Mouse (Mus musculus): Measurements from ENCODE around the gene Gnaq. TPM values are rescaled to one million over a fixed set of nuclear protein-coding genes. Genes with fewer than 3 reads are reported as not detected.

The Gnaq gene
- total RNA-seq, 2 experiments from 2014 or later, result 188 to 210 TPM

DNA sequence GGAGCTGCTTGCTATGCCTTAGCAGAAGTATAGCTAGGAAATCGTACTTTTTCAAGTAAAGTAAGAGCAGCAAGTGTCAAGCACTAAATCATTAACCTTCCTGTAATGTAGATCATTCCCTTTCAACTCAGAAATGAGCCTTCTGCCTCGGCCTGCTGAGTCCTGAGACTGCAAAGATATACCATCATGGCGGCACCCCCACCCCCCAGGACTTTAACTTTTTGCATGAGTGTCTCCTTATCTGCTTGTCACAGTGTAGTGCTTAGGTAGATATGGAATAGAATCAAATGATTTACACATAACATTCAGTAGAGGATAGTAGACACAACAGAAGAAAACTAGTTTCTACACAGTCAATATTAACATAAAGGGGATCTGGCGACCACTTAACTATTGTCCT is 167.8 kb downstream of the Gnaq start:
- no peak for DNase-seq (ENCODE audit: extremely low spot score in 1 of 2, low spot score in 1 of 2)

DNA sequence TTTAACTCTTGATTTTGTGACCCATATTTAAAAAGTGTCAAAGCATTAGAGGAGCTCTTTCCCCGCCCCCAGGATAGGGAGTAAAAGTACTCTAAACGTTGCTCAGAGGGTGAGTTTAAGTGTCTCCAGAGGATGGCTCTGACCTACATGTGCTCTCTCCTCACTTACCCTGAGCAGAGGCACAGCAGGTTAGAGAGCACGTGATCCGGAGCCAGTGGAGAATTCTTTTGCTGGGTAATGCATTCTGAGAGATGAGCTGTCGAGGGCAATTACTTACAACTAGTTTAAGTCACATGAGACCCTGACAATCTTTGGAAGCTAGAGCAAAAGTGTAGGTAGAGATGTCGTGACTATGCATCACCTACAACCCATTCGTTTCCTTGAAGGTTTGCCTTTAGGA is 168.7 kb downstream of the Gnaq start:
- no peak for DNase-seq (ENCODE audit: extremely low spot score in 1 of 2, low spot score in 1 of 2)

DNA sequence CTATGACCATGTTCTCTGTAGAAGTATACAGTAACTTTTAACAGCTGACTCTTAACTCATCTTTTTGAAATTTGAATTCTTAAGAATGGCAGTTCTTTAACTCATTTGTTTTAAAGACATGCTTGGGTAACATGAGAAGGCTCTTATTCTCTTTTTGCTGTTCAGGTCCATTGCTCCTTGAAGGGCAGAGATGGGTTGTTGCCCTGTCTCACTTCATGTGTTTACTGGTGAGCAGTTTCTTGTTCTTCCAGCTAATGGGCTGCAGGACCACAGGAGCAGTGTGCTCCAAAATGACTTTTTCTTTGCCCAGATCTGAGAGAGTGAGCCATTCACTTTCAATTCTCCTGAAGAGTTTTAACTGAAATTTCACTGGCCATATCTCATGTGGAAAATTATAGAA is 176.4 kb downstream of the Gnaq start:
- DNase-seq (ENCODE audit: extremely low spot score in 1 of 2, low spot score in 1 of 2), result no peak

DNA sequence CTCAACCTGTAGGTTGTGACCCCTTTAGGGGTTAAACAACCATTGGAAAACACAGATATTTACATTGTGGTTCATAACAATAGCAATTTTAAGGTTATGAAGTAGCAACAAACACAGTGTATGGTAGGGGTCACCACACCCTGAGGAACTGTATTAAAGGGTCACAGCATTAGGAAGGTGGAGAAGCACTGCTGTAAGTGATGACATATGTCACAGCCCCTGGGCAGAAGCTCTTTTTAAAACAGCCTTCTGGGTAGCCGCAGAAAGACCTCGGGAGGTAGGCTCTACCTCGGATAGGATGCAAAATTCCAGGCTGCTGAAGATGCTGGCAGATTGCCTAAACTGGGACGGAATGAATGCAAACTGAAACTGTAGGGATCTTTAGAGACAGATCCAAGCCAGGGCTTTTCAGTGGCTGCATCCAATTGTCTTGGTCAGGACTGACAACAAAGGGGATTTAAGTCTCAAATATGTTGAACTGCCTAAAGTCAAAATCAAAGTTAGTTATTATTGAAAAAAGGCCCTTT is 181.7 kb downstream of the Gnaq start:
- no peak for DNase-seq (ENCODE audit: extremely low spot score in 1 of 2, low spot score in 1 of 2)

DNA sequence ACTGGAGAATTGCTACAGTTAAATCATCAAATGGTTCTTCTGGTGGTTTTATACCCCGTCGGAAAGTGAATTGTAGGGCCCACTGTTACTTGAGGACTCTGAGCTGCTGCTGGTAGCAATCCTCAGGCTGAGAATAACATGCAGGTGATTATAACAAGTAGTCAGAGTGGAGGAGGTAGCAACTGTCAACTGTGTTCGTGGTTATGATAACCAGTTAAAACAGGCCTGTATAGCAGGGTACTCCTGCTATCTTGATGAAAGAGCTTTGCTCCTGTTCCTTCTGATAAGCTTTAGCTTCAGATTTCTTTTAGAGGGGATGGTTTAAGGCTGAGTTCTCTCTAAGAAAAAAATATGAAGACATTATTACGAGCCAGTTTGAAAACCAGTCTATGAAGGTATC is 182.9 kb downstream of the Gnaq start:
- no peak for DNase-seq (ENCODE audit: extremely low spot score in 1 of 2, low spot score in 1 of 2)

DNA sequence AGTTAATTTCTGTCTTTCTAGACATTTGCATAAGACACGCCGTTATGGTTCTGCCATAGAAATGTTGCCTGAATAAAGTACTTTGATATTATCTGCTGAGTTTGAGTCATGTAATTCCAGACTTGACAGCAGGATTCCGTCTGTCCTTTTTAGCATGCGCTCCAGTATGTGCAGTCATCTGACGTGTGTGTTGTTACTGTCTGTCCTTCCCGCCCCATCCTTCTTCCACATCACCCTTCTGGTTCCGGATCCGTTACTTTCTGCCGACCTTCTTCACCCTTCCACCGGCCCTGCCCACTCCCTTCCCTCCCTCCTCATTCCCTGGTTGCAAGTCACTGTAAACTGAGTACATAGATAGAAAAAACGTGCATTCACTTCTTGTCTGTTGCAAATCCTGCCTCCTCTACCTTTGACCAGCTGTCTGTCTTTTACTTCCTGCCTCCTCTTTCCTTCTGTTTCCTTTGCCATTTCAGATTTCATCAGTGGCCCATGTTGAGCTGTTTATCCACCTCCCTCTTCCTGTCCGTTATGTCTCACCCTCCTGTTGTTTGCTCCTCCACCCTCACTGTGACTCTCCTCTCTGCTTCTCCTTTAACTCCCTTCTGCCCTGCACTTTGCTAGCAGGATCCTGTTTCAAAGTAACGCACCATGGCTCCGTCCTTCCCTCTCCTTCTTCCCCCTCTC is 185.6 kb downstream of the Gnaq start:
- DNase-seq (ENCODE audit: extremely low spot score in 1 of 2, low spot score in 1 of 2), result no peak

DNA sequence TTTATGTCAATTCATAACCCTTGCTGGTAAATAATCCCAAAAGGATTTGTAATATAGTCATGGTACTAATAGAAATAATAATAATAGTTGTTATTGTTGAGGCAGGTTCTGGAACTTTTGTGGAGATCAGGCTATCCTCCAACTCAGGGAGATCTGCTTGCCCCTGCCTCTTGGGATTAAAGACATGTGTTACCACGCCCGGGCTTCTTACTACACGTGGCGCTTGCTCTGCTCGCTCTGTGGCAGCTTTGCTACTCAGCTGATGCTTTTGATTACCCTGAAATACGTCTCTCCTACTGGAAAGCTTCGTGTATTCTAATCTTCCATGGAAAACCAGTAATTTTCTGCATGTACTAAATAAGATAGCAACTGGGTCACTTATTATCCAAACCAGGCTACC is 187.4 kb downstream of the Gnaq start:
- no peak for DNase-seq (ENCODE audit: extremely low spot score in 1 of 2, low spot score in 1 of 2)

DNA sequence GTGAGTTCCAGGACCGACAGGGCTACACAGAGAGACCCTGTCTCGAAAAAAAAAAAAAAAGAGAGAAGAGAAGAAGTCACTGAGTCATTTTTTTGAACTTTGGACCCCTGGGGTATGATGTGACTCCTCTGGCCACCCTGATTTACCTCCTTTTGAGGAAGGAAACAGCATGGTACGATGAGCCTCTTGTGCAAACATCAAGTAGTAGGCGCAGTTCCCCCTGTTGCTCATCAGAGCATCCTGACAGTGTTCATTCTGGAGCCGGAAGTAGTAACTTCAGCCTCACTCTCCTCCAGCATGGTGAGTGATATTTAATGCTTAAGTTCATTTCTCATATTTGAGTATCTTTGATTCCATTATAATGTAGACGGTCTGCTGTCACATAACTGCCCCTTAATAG is 190.4 kb downstream of the Gnaq start:
- no peak for DNase-seq (ENCODE audit: extremely low spot score in 1 of 2, low spot score in 1 of 2)

DNA sequence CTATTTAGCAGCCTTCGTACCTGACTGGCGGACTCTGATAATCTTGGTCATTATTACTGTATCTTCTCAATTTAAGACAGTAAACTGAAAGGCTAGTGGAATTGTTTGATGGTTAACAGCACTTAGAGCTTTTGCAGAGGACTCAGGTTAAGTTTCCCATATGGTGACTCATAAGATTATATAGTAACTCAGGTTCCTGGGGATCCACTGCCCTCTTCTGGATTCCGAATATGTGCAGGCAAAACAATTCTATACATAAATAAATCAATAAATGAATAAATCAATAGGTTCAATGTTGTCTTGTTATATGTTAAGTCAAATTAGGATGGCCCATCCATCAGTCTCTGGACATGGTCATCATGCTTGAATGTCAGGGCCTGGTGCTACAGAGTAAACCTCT is 191.6 kb downstream of the Gnaq start:
- no peak for DNase-seq (ENCODE audit: extremely low spot score in 1 of 2, low spot score in 1 of 2)

DNA sequence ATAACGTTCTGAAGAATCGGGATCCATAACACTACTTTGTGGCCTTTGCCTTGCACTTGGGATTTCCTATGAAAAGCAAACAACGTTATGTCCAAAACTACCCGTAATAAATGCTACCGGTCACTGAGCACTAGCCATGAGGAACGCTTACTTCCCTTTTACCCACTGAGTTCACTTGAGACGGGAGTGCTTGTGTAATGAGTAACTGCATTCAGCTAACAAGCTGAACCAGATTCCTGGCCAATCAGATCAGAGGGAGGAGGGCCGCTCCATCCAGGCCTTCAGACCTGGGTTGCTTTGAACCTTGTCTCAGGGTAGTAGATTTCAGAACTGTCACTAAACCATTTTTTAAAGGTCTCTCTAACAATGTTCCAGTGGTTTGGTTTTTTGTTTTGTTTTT is 193.3 kb downstream of the Gnaq start:
- no peak for DNase-seq (ENCODE audit: extremely low spot score in 1 of 2, low spot score in 1 of 2)

DNA sequence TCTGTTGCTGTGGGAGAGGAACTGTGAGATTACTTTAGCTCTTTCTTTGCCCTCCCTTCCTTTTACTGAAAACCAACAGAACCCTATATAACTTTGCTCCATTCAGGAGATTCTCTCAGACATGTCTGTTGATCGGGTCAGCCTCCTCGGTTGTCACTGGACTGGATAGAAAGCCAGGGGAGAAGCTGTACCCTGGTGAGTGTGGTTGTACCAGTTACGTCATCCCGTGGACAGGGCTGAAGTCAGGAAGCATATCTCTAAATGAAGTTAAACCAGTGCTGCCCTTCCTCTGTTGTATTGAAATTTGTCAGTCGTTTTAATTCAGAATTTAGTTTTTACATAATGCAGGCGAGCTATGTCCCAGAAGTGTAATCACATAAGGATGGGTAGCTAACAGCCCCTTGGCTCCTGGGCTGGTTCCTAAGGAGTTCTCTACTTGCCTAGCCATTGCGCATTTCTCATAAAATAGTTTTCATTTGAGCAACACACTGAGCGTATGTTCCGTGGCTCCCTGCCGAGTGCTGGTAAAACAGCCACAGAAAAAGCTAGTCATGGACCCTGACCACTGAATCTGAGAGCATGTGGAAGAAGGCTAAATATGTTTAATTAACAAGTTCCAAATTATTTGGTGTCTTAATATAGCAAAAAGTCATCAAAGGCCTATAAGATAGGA is 194.9 kb downstream of the Gnaq start:
- DNase-seq (ENCODE audit: extremely low spot score in 1 of 2, low spot score in 1 of 2), result no peak

DNA sequence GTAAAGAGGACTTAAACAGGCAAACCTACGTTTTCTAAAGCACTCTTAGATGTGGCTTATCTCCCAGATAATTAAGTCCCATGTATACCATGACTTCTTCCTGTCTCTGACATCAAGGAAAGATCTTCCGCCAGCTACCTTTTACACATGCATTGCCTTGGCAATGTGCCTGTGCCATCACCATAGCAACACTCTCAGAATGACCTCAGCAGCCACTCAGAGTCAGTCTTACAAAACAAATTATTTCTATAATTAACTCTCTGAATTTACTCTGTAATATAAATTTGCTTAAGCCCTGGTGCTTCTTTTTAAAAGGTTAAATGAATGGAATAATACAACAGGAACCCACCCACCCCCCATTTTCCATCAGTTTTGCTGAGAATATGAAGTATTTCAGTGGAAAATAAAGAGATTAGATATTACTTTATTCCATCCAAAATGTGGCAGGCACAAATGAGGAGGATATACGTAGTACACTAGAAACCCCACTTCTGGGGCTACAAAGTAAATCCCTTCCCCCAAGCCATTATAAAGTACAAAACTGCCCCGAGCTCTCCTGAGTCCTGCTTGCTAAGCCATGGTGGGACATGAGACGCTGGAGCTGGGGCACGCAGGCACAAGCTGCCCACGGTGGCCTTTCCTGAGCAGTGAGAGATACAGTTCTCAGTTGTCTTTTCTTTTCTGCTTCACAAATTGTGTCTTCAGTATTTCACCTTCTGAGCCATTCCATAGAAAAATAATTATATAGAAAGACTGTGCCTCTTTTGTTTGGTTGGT is 195.6 kb downstream of the Gnaq start:
- DNase-seq (ENCODE audit: extremely low spot score in 1 of 2, low spot score in 1 of 2), result peak in 1 of 2 experiments; percentile 46

DNA sequence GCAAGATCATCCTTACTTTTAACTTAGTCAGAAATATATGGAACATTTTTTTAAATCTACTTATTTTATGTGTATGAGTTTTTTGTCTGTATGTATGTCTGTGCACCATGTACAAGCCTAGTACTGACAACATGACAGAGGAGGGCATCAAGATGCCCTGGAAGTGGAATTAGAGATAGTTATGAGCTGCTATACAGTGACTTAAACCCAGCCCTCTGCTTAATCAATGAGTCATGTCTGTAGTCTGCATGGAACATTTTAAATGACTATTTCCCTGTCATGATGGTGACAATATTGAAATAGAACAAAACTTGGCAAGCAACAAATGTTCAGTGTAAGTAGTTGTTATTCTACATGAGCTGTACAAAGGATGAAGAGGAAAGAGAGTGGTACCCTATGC is 196.4 kb downstream of the Gnaq start:
- DNase-seq (ENCODE audit: extremely low spot score in 1 of 2, low spot score in 1 of 2), result no peak

DNA sequence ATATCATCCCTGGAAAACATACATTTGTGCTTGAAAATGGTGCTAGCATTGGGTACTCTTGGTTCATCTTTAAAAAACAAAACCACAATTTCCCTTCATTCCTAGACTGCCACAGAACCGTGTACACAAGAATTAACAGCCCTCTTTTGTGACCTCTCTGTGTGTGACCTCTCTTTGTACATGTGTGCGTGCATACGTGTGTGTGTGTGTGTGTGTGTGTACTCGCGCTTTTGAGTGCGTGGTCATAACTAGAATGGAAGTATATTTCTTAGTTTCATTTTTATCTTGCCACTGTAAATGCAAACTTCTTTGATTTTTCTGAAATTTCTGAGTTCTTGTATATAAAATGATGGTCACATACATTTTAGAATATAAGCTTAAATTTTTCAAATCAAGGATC is 197.0 kb downstream of the Gnaq start:
- no peak for DNase-seq (ENCODE audit: extremely low spot score in 1 of 2, low spot score in 1 of 2)

DNA sequence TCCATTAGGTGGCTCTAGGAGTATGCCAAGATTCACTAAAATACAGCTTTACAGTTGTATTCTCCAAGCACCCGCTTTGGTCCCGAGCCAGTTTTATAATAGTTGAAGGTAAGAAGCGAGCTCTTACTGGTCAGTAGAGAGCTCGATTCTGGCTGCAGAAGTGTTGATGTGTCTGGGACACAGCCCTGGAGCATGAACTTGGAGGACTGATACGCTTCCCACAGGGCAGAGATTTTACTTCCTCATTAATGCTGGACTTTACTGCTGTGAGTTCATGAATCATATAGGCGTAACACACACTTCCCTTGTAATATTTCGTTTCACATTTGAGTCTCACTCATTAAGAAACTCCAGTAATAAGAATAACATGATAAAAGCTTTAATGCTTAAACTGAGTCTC is 197.5 kb downstream of the Gnaq start:
- no peak for DNase-seq (ENCODE audit: extremely low spot score in 1 of 2, low spot score in 1 of 2)

DNA sequence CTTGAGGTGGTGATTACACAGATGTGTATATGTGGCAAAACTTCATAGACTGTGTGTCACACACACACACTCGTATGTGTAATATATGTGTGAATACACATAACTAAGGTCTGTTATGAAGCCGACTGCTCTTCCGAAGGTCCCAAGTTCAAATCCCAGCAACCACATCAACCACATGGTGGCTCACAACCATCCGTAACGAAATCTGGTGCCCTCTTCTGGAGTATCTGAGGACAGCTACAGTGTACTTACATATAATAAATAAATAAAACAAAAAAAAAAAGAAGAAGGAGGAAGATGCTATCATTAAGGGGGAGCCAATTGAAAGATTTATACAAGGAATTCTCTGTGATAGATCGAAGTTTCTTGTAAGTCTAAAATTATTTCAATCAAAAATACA is 198.4 kb downstream of the Gnaq start:
- DNase-seq (ENCODE audit: extremely low spot score in 1 of 2, low spot score in 1 of 2), result no peak

DNA sequence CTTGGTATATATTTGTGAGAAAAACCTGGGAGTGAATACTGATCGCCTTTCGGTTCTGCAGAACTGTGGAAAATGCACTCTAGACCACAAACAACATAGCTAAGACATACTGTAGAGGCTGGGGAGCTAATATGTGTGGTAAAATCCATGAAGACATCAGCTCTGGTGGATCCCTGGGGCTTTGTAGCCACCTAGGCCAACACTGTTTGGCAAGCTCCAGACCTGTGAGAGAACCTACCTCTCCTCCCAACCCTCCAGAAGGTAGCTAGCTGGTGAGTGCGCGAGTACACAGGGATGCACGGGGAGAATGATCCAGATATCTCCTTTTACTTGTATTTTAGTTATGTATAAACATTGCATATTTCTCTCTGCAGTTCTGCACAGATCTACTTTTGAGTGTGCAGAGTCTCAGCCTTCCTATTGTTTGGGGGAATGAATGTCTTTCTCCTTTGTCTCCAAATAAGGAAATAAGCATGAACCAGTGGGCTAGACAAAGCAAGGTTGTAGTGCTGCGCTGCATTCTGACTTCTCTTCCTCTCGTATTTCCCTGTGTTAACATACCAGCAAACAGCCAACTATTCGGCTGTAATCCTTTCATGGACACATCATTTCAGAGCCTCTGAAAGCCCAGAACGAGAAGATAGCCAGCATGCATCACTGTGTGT is 205.4 kb downstream of the Gnaq start:
- DNase-seq (ENCODE audit: extremely low spot score in 1 of 2, low spot score in 1 of 2), result no peak

DNA sequence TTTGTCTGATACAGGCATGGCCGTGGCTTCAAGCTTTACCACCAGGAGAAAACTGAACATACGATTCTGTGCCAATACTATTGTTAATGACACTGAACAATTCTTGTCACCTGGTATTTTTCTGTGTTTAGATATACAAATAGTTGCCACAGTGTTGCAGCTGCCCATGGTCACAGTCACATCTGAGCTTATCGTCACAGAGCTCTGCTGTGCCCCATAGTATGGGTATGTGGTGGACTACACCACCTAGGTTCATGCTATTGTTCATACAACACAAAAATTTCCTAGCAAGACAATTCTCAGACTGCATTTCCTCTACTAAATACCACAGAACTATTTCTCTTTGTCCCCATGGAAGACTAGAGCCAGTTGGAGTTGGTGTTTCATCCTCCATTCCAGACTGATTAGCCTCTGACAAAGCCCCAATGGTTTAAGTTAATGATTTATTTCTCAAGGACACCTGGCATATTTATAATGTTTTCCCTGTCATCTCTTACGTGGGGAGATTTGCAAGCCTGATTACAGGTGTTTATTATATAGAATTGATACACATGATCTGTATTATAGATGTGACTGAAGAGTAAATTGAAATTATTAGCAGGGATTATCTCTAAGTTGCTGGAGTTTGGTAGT is 207.4 kb downstream of the Gnaq start:
- DNase-seq (ENCODE audit: extremely low spot score in 1 of 2, low spot score in 1 of 2), result no peak

DNA sequence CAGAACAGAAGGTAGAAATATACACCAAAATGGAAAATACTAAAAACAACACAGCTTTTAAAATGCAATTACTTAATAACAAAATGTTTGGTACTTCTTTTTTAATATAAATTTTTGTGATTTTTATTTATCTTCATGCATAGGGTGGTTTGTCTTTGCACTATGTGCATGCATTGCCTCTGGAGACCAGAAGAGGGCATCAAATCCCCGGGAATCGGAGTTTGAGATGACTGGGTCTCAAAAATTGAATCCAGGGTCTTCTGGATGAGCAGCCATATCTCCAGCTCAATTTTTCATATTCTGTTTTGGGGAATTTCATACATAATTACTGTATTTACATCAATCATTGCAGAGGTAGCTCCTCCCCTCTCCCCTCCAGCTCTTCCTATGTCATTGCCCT is 210.1 kb downstream of the Gnaq start:
- DNase-seq (ENCODE audit: extremely low spot score in 1 of 2, low spot score in 1 of 2), result no peak

DNA sequence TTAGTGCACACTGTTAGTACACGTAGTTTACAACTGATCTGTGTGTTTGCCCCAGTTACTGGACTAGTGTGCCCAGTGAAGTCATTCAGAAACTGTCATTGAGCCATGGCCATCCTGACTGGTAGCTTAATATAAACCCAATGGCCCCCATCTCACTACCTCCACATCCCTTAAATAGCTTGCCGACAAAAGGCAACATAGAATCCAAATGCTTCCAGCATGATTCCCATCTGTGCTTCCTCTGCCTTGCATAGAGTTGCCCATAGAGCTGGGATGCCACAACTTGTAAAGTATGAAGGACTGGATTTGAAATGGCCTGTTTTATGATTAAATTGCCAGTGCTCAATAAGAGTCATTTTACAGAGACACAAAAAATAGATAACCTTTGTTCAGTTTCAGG is 212.9 kb downstream of the Gnaq start:
- no peak for DNase-seq (ENCODE audit: extremely low spot score in 1 of 2, low spot score in 1 of 2)

DNA sequence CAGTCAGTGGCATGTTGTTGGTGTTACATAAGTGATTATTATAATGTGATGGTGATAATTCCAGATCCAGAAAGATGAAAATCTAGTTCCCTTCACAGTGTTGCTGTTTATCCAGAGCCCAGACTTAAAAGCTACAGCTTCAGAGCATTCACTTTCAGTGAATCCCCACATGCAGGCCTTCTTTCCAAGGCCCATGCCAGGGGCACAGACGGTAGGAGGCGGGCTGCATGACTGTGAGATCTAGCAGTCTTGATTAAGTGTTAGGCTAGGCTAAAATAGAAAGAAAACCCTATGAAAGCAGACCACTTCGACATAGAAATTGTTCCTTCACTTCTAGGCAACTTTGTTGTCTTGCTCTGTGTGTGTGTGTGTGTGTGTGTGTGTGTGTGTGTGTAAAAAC is 214.4 kb downstream of the Gnaq start:
- DNase-seq (ENCODE audit: extremely low spot score in 1 of 2, low spot score in 1 of 2), result no peak
